Mouse (Mus musculus): ENCODE results near the gene Nxf2.

- TF ChIP-seq HCFC1 (IDR thresholded peaks at IDR 0.05; ENCODE audit: borderline replicate concordance, insufficient read depth, low read length), result no peak
- no peak for TF ChIP-seq ZC3H11A (IDR thresholded peaks at IDR 0.05; ENCODE audit: borderline replicate concordance, low read depth, low read length)
- TF ChIP-seq MAFK (IDR thresholded peaks at IDR 0.05; ENCODE audit: insufficient read depth, low read depth, low read length), result no peak
- no peak for TF ChIP-seq ZNF384 (IDR thresholded peaks at IDR 0.05; ENCODE audit: low read depth, low read length)
- no peak for TF ChIP-seq CHD2 (IDR thresholded peaks at IDR 0.05; ENCODE audit: low read depth, low read length)
These were observed 40.7 kb downstream of the Nxf2 start for GRCm38 (mm10) chrX:134923675-134924424.

All from ES-E14 (cell line).